Mouse (Mus musculus): ENCODE data around the gene C2cd5. TPM values are rescaled to one million over a fixed set of nuclear protein-coding genes. Genes with fewer than 3 reads are reported as not detected.

C2cd5 gene
- polyA plus RNA-seq, 1 experiment: 16.7 TPM

GRCm38 (mm10) chr6:143049117-143049516 is 50.8 kb downstream of the C2cd5 start:
- no peak overlapping the region for H3K4me3 ChIP-seq (replicated peaks; ENCODE audit: extremely low read depth, low read depth, low read length)
- 71% methylated on average over 2 of the region's 2 CpGs for WGBS
- TF ChIP-seq POLR2A (IDR thresholded peaks at IDR 0.05; ENCODE audit: borderline replicate concordance, extremely low read depth, low read depth, low read length) (no peak), CTCF (IDR thresholded peaks at IDR 0.05; ENCODE audit: insufficient read depth, low read length) (no peak)
- H3K4me1 ChIP-seq (ENCODE audit: control insufficient read depth, insufficient read depth, low read length): no peaks in the 10 kb centered on the region
- DNase-seq: no peak

- TF ChIP-seq POLR2A (IDR thresholded peaks at IDR 0.05; ENCODE audit: borderline replicate concordance, extremely low read depth, low read depth, low read length): no peak
- TF ChIP-seq CTCF (IDR thresholded peaks at IDR 0.05; ENCODE audit: insufficient read depth, low read length): no peak
- 84% methylated on average over 15 of the region's 15 CpGs for WGBS
- Histone ChIP-seq H3K4me3 (replicated peaks; ENCODE audit: extremely low read depth, low read depth, low read length) (no peak overlapping the region), H3K4me1 (ENCODE audit: control insufficient read depth, insufficient read depth, low read length) (no peaks in the 10 kb centered on the region)
- DNase-seq: no peak
Observed at GRCm38 (mm10) chr6:143047538-143048258, 52.2 kb downstream of the C2cd5 start.

GRCm38 (mm10) chr6:143041578-143041977 is 58.4 kb downstream of the C2cd5 start:
- 79% methylated on average over 6 of the region's 6 CpGs for WGBS
- Histone ChIP-seq H3K4me1 (ENCODE audit: control insufficient read depth, insufficient read depth, low read length) (no peaks in the 10 kb centered on the region), H3K4me3 (replicated peaks; ENCODE audit: extremely low read depth, low read depth, low read length) (no peak overlapping the region)
- TF ChIP-seq POLR2A (IDR thresholded peaks at IDR 0.05; ENCODE audit: borderline replicate concordance, extremely low read depth, low read depth, low read length) (no peak), CTCF (IDR thresholded peaks at IDR 0.05; ENCODE audit: insufficient read depth, low read length) (no peak)
- no peak for DNase-seq

GRCm38 (mm10) chr6:143035261-143035660 is 64.7 kb downstream of the C2cd5 start:
- 60% methylated on average over 4 of the region's 4 CpGs for WGBS
- DNase-seq: no peak
- no peaks in the 10 kb centered on the region for H3K4me1 ChIP-seq (ENCODE audit: control insufficient read depth, insufficient read depth, low read length)
- TF ChIP-seq POLR2A (IDR thresholded peaks at IDR 0.05; ENCODE audit: borderline replicate concordance, extremely low read depth, low read depth, low read length) (no peak), CTCF (IDR thresholded peaks at IDR 0.05; ENCODE audit: insufficient read depth, low read length) (no peak)
- H3K4me3 ChIP-seq (replicated peaks; ENCODE audit: extremely low read depth, low read depth, low read length): no peak overlapping the region

GRCm38 (mm10) chr6:143034503-143034902 is 65.4 kb downstream of the C2cd5 start:
- TF ChIP-seq POLR2A (IDR thresholded peaks at IDR 0.05; ENCODE audit: borderline replicate concordance, extremely low read depth, low read depth, low read length) (no peak), CTCF (IDR thresholded peaks at IDR 0.05; ENCODE audit: insufficient read depth, low read length) (no peak)
- DNase-seq: no peak
- 84% methylated on average over 2 of the region's 2 CpGs for whole genome bisulfite sequencing
- Histone ChIP-seq H3K4me3 (replicated peaks; ENCODE audit: extremely low read depth, low read depth, low read length) (no peak overlapping the region), H3K4me1 (ENCODE audit: control insufficient read depth, insufficient read depth, low read length) (no peaks in the 10 kb centered on the region)

GRCm38 (mm10) chr6:143030521-143030920 is 69.4 kb downstream of the C2cd5 start:
- TF ChIP-seq POLR2A (IDR thresholded peaks at IDR 0.05; ENCODE audit: borderline replicate concordance, extremely low read depth, low read depth, low read length) (no peak), CTCF (IDR thresholded peaks at IDR 0.05; ENCODE audit: insufficient read depth, low read length) (no peak)
- Histone ChIP-seq H3K4me3 (replicated peaks; ENCODE audit: extremely low read depth, low read depth, low read length) (no peak overlapping the region), H3K4me1 (ENCODE audit: control insufficient read depth, insufficient read depth, low read length) (no peaks in the 10 kb centered on the region)
- WGBS: 86% methylated on average over 5 of the region's 5 CpGs
- no peak for DNase-seq

GRCm38 (mm10) chr6:143027896-143028295 is 72.0 kb downstream of the C2cd5 start:
- no peaks in the 10 kb centered on the region for H3K4me1 ChIP-seq (ENCODE audit: control insufficient read depth, insufficient read depth, low read length)
- TF ChIP-seq POLR2A (IDR thresholded peaks at IDR 0.05; ENCODE audit: borderline replicate concordance, extremely low read depth, low read depth, low read length) (no peak), CTCF (IDR thresholded peaks at IDR 0.05; ENCODE audit: insufficient read depth, low read length) (no peak)
- DNase-seq: no peak
- WGBS: 86% methylated on average over 4 of the region's 4 CpGs
- H3K4me3 ChIP-seq (replicated peaks; ENCODE audit: extremely low read depth, low read depth, low read length): no peak overlapping the region

GRCm38 (mm10) chr6:143027402-143027801 is 72.5 kb downstream of the C2cd5 start:
- TF ChIP-seq POLR2A (IDR thresholded peaks at IDR 0.05; ENCODE audit: borderline replicate concordance, extremely low read depth, low read depth, low read length) (no peak), CTCF (IDR thresholded peaks at IDR 0.05; ENCODE audit: insufficient read depth, low read length) (no peak)
- Histone ChIP-seq H3K4me3 (replicated peaks; ENCODE audit: extremely low read depth, low read depth, low read length) (no peak overlapping the region), H3K4me1 (ENCODE audit: control insufficient read depth, insufficient read depth, low read length) (no peaks in the 10 kb centered on the region)
- WGBS: 77% methylated on average over 10 of the region's 10 CpGs
- DNase-seq: no peak

GRCm38 (mm10) chr6:143023691-143024090 is 76.2 kb downstream of the C2cd5 start:
- no peak for DNase-seq
- TF ChIP-seq POLR2A (IDR thresholded peaks at IDR 0.05; ENCODE audit: borderline replicate concordance, extremely low read depth, low read depth, low read length): no peak
- no peak for TF ChIP-seq CTCF (IDR thresholded peaks at IDR 0.05; ENCODE audit: insufficient read depth, low read length)
- Histone ChIP-seq H3K4me1 (ENCODE audit: control insufficient read depth, insufficient read depth, low read length) (no peaks in the 10 kb centered on the region), H3K4me3 (replicated peaks; ENCODE audit: extremely low read depth, low read depth, low read length) (no peak overlapping the region)
- 78% methylated on average over 6 of the region's 6 CpGs for WGBS

GRCm38 (mm10) chr6:143021756-143022155 is 78.2 kb downstream of the C2cd5 start:
- no peak for DNase-seq

More at GRCm38 (mm10) chr6:143021756-143022155, 78.2 kb downstream of the C2cd5 start:
- H3K4me3 ChIP-seq (replicated peaks; ENCODE audit: extremely low read depth, low read depth, low read length): no peak overlapping the region
- TF ChIP-seq CTCF (IDR thresholded peaks at IDR 0.05; ENCODE audit: insufficient read depth, low read length): no peak
- no peak for TF ChIP-seq POLR2A (IDR thresholded peaks at IDR 0.05; ENCODE audit: borderline replicate concordance, extremely low read depth, low read depth, low read length)
- 77% methylated on average over 8 of the region's 8 CpGs for WGBS
- H3K4me1 ChIP-seq (ENCODE audit: control insufficient read depth, insufficient read depth, low read length): no peaks in the 10 kb centered on the region

Measured in lung, adult 2 months (tissue).